Mouse (Mus musculus) retina, postnatal 7 days (tissue): ENCODE data around the gene Sec24c.
A peak's percentile ranks its signal among the peaks of the same experiment; 100 is the strongest.

Experiments used
- DNase-seq: peaks from one replicate; pipeline ENCODE4 v3.0.0-alpha.2; 2012; ENCODE audit warnings: low read depth, low spot score

Sec24c gene

DNA sequence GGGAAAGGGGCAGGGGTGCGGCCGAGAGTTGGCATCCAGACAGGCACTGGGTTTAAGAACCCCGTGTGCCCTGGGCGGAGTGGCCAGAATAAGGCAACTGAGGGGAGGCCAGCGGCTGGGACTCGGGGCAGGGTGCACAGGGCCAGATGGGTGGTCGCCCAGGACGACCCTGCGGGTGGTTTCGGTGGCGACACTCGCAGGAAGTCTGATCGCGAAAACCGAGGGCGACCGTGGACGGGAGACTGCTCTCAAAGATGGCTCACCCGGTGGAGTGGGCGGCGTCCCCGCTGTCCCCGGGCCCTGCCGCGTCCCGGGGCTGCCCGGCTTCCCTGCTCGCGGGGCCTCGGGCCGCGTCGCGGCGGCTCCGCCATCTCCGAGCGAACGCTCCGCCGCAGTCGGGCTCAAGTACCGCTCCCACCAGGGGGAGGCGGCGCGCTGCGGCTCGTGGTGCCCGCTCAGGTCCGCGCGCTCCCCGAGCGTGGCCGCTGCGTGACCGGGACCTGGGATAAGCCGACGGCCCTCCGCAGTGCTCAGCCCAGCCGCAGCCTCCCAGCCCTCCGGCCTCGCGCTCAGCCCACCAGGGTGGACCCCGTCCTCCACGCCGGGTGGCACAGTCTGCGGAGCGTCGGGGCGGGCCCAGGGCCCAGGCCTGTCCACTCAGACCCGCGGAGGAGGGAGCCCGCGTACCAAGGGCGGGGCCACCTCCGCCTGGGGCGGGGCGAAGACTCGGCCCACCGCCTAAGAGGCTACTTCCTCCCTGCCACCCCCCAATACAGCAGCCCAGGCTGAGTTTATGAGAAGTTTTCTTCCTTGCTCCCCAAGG, 60.1 kb downstream of the Sec24c start, which contains the start of gene Ndst2:
Ndst2 (minus strand) TSS at position 611 of the 823 bp plus-strand sequence.
- DNase-seq, result peak; percentile 80

DNA sequence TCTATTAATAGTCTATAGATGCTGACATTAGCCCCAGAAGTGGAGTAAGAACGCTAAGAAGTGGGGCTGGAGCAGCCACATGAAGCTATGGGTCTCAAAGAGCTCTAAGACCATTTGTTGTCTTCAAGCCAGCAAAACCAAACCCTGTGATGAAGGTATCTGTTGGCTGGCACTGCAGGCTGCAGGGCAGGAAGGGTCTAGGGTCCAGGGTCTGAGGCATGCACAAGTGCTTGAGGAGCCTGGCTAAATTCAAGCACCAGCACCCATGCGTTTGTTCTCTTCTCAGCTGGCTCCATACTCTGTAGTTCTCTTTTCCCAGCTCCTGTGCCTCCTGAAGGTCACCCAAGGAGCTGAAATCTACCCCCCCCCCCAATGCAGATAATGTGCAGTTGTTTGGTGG, 60.9 kb downstream of the Sec24c start:
- DNase-seq, result no peak

DNA sequence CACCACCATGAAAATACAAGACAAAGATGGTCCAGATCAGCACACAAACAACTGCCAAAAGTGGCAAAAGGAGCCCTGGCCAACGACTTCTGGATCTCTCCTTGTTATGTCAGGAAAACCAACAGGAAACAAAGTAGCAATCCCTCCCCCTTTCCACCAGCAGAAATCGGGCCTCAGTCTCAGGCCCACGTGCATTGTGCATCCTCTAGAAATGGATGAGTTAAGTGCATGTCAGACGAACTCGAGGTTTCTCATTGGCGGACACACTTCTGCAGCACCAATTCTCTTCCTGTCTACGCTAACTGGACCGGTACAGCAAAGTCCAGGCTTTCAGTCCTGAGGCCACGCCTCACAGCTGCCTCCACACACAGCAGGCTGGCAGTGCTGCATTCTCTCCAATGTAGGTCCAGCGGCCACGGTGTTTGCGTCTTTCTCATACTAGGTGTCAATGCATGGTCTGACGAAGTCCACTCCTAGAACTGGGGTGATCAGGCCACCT, 61.8 kb downstream of the Sec24c start:
- DNase-seq, result no peak

DNA sequence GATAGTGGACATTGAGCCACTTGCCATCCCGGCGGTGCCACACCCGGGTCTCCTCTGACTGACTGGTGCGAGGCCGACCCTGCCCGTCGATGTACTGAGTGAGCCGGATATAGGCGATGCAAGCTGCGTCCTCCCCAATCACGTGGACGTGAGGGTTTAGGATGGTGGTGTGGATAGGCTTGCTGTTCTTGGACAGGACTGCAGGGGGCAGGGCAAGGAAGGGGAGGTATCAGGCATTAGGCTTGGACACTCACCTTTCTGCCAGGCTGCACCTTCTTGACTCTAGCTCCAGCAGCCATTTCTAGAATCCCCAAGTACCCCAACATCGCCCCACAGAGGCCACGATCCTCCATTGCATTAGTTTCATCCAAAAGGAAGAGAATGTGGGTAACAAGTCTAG, 63.2 kb downstream of the Sec24c start:
- peak; percentile 29 for DNase-seq

DNA sequence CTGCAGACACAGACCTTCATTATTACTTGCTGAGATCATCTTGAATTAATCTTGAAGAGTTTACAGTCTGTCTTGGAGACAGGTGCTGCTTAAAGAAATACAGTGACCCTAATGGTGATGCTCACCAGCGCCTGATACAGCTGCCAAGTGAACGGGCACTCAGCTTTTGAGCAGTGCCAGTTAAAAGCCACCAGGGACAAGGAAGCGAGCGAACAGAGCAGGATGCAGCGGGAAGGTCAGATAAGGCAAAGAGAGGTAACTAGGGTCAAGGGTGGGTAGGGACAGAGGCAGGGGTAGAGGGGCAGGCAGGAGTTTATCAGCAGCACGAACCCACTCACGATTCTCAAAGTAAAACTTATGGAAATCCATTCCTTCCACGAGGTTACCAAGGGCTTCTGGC, 64.4 kb downstream of the Sec24c start:
- DNase-seq, result no peak

DNA sequence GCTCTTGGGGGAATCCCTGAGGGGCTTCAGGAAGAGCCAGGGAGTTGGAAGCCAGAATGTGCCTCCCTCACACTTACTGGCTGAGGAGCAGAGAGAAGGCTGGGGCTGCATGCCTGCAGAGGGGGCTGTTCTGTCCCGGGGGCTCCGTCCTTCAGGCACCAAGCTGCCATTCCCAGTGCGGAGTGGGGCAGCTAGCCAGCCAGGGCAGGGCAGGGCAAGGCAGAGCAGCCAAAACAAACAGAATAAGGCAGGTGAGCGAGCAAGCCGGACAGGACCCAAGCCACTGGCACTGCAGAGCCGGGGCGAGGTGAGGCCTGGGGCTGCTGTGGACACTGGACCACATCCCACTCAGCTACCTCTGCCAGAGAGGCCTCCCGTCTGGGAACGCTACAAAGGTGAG, 67.2 kb downstream of the Sec24c start:
- DNase-seq, result no peak

DNA sequence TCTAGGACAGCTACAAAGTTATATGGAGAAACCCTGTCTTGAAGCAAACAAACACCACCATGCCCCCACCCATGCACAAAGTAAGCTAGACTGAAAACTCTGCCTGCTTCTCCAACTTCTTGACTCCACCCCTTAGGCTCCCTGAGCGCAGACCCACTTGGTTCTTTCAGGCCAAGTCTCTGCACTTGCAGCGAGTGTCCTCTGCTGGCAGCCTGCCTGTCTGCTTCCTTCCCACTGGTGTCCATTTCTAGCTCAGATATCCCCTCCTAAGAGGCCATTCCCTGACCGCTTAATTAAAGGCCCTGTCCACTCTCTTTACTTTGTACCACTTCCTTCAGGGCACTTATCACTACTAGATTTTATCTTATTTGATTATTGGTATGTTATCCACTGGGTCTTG, 69.5 kb downstream of the Sec24c start:
- DNase-seq, result no peak
